Mouse (Mus musculus): ENCODE measurements around the gene A830031A19Rik.

A830031A19Rik gene

GRCm38 (mm10) chr11:24008976-24009375 is 65.9 kb downstream of the A830031A19Rik start:
- DNase-seq (ENCODE audit: low spot score in 2 of 2) = no peak

GRCm38 (mm10) chr11:24008244-24008643 is 66.6 kb downstream of the A830031A19Rik start:
- peak; percentile 11 to 61 for DNase-seq (ENCODE audit: low spot score in 2 of 2)

GRCm38 (mm10) chr11:24005445-24006156 is 69.3 kb downstream of the A830031A19Rik start:
- DNase-seq (ENCODE audit: low spot score in 2 of 2) = no peak

GRCm38 (mm10) chr11:24000675-24001074 is 74.2 kb downstream of the A830031A19Rik start:
- DNase-seq (ENCODE audit: low spot score in 2 of 2) = no peak

Measured in spleen, postnatal 10 days (tissue).